24 mouse cellular contexts compared by ENCODE assay signal in genomic region chr13:72972165-72972564, GRCm38 (mm10).
A peak's percentile ranks its signal among the peaks of the same experiment; 100 is the strongest.
DNase-seq lines count a peak whose midpoint lies in the region; ATAC-seq and TF ChIP-seq lines count a peak whose summit lies in the region.
"Had no signal": no experiment of that assay in that cellular context is flagged by ENCODE, and none has a peak within 500 bp of the region (broad histone marks: within the 10 kb centered on the region; RNA-seq: fewer than 3 reads in every experiment).

No protein-coding gene starts in this region.

- ATAC-seq in heart, embryonic 12.5 days (ENCODE audit: insufficient number of reproducible peaks, low FRiP score), result peak; percentile 88
- ATAC-seq in liver, postnatal 0 days, result no peak
- no peak for ATAC-seq in liver, embryonic 13.5 days (ENCODE audit: low read depth)
- ATAC-seq: forebrain, embryonic 14.5 days had no signal

- no peaks in the 10 kb centered on the region for H3K27me3 ChIP-seq in heart, embryonic 10.5 days (ENCODE audit: insufficient read depth, poor library complexity, severe bottlenecking)
- no peaks in the 10 kb centered on the region for H3K27me3 ChIP-seq in heart, embryonic 12.5 days (replicated peaks)
- no peaks in the 10 kb centered on the region for H3K27me3 ChIP-seq in liver, postnatal 0 days (ENCODE audit: insufficient read depth, low read length)
- H3K27me3 ChIP-seq in liver, embryonic 13.5 days, result no peaks in the 10 kb centered on the region
- H3K27me3 ChIP-seq: embryonic facial prominence, embryonic 13.5 days; embryonic facial prominence, embryonic 15.5 days had no signal

- H3K9ac ChIP-seq in heart, embryonic 12.5 days, result no peak overlapping the region
- H3K9ac ChIP-seq in liver, postnatal 0 days (replicated peaks), result no peak overlapping the region
- no peak overlapping the region for H3K9ac ChIP-seq in liver, embryonic 13.5 days
- H3K9ac ChIP-seq: embryonic facial prominence, embryonic 13.5 days; embryonic facial prominence, embryonic 15.5 days; forebrain, embryonic 12.5 days had no signal

- TF ChIP-seq CTCF in liver, postnatal 0 days (IDR thresholded peaks at IDR 0.05; ENCODE audit: low read depth), result no peak

- H3K27ac ChIP-seq in heart, embryonic 10.5 days, result no peak overlapping the region
- no peak overlapping the region for H3K27ac ChIP-seq in heart, embryonic 12.5 days (ENCODE audit: poor library complexity, severe bottlenecking)
- no peak overlapping the region for H3K27ac ChIP-seq in liver, postnatal 0 days (ENCODE audit: low read depth)
- no peak overlapping the region for H3K27ac ChIP-seq in liver, embryonic 13.5 days
- H3K27ac ChIP-seq: embryonic facial prominence, embryonic 13.5 days; embryonic facial prominence, embryonic 15.5 days; forebrain, embryonic 10.5 days; forebrain, embryonic 12.5 days had no signal

- H3K9me3 ChIP-seq in heart, embryonic 10.5 days, result no peaks in the 10 kb centered on the region
- no peaks in the 10 kb centered on the region for H3K9me3 ChIP-seq in heart, embryonic 12.5 days (replicated peaks)
- H3K9me3 ChIP-seq in liver, postnatal 0 days (ENCODE audit: low read length), result no peaks in the 10 kb centered on the region
- no peaks in the 10 kb centered on the region for H3K9me3 ChIP-seq in liver, embryonic 13.5 days (replicated peaks)
- H3K9me3 ChIP-seq: embryonic facial prominence, embryonic 13.5 days; embryonic facial prominence, embryonic 15.5 days; forebrain, embryonic 10.5 days; forebrain, embryonic 12.5 days had no signal

- no peak for TF ChIP-seq EP300 in liver, postnatal 0 days (IDR thresholded peaks at IDR 0.05; ENCODE audit: low read depth)

- H3K36me3 ChIP-seq in heart, embryonic 10.5 days, result no peaks in the 10 kb centered on the region
- H3K36me3 ChIP-seq in heart, embryonic 12.5 days, result no peaks in the 10 kb centered on the region
- no peaks in the 10 kb centered on the region for H3K36me3 ChIP-seq in liver, postnatal 0 days (replicated peaks; ENCODE audit: insufficient read depth, low read length)
- H3K36me3 ChIP-seq in liver, embryonic 13.5 days, result no peaks in the 10 kb centered on the region
- H3K36me3 ChIP-seq: embryonic facial prominence, embryonic 13.5 days; embryonic facial prominence, embryonic 15.5 days; forebrain, embryonic 10.5 days; forebrain, embryonic 12.5 days had no signal

- no peak overlapping the region for H3K4me3 ChIP-seq in heart, embryonic 10.5 days
- H3K4me3 ChIP-seq in heart, embryonic 12.5 days, result no peak overlapping the region
- H3K4me3 ChIP-seq in liver, postnatal 0 days (ENCODE audit: low read depth, low read length), result no peak overlapping the region
- no peak overlapping the region for H3K4me3 ChIP-seq in liver, embryonic 13.5 days (replicated peaks)
- H3K4me3 ChIP-seq: embryonic facial prominence, embryonic 13.5 days; embryonic facial prominence, embryonic 15.5 days; erythroblast, embryonic 14.5 days; forebrain, embryonic 10.5 days; forebrain, embryonic 12.5 days had no signal

- H3K4me2 ChIP-seq in heart, embryonic 12.5 days, result no peak overlapping the region
- no peak overlapping the region for H3K4me2 ChIP-seq in liver, postnatal 0 days (ENCODE audit: low read depth, low read length)
- H3K4me2 ChIP-seq in liver, embryonic 13.5 days, result no peak overlapping the region
- H3K4me2 ChIP-seq: embryonic facial prominence, embryonic 13.5 days; embryonic facial prominence, embryonic 15.5 days; forebrain, embryonic 12.5 days had no signal

- peak; percentile 78 for DNase-seq in heart, embryonic 10.5 days (ENCODE audit: low spot score)
- no peak for DNase-seq in heart, postnatal 4 days
- DNase-seq in heart, postnatal 10 days, result no peak
- peak; percentile 7 for DNase-seq in liver
- no peak for DNase-seq in liver, postnatal 0 days
- DNase-seq in liver, embryonic 13.5 days, result peak; percentile 31
- no peak for DNase-seq in urinary bladder, postnatal 36 days (ENCODE audit: low spot score in 2 of 2)
- DNase-seq: adrenal gland, adult 2 months; adrenal gland, postnatal 10 days; adrenal gland, postnatal 25 days; cerebellum, adult 11 months; cerebellum, adult 18-20 months; cerebellum, adult 8-10 months; cerebellum, adult 9-11 months; cerebellum, postnatal 14 days; cerebellum, postnatal 36 days; embryo, embryonic 11 days had no signal

- WGBS in heart, embryonic 10.5 days, result 53% methylated on average over 4 of the region's 4 CpGs
- WGBS in heart, embryonic 12.5 days, result 56% methylated on average over 4 of the region's 4 CpGs
- 65% methylated on average over 4 of the region's 4 CpGs for WGBS in liver, postnatal 0 days (ENCODE audit: insufficient replicate concordance)
- 49% methylated on average over 4 of the region's 4 CpGs for WGBS in liver, embryonic 13.5 days (ENCODE audit: insufficient replicate concordance)

- H3K4me1 ChIP-seq in heart, embryonic 10.5 days, result no peaks in the 10 kb centered on the region
- H3K4me1 ChIP-seq in heart, embryonic 12.5 days (replicated peaks), result no peaks in the 10 kb centered on the region
- H3K4me1 ChIP-seq in liver, postnatal 0 days (ENCODE audit: insufficient read depth), result no peaks in the 10 kb centered on the region
- H3K4me1 ChIP-seq in liver, embryonic 13.5 days (replicated peaks), result no peaks in the 10 kb centered on the region
- H3K4me1 ChIP-seq: embryonic facial prominence, embryonic 13.5 days; embryonic facial prominence, embryonic 15.5 days; forebrain, embryonic 10.5 days; forebrain, embryonic 12.5 days had no signal

- intact Hi-C loops in heart, postnatal 10 days (cut with DNase I), result no loop called here

Comparison
In these comparisons a context has a peak if more than half of its experiments do, and no peak if none do; other contexts are left out.
1. DNase-seq: peak in heart, embryonic 10.5 days (single experiment), liver (single experiment) and liver, embryonic 13.5 days (single experiment); none in heart, postnatal 4 days (single experiment), heart, postnatal 10 days (0 of 2), liver, postnatal 0 days (single experiment) and urinary bladder, postnatal 36 days (0 of 2).